Mouse (Mus musculus): ENCODE measurements at regions not wholly inside any gene's neighbourhood (a gene's known extent, or its start where the extent isn't known, plus 50 kb on each side); places are given as distances from the start of the nearest gene placed in this dataset.

- no peak for TF ChIP-seq POLR2A (IDR thresholded peaks at IDR 0.05; ENCODE audit: borderline replicate concordance, low read depth, low read length)
- no peak for TF ChIP-seq CTCF (IDR thresholded peaks at IDR 0.05; ENCODE audit: low read depth, low read length)
Observed at GRCm38 (mm10) chr11:17546286-17546685, 288.9 kb downstream of the C1d start.

Data from bone marrow macrophage, adult 2 months (primary cell).